Mouse (Mus musculus): ENCODE data around the gene Arhgap27. TPM values are rescaled to one million over a fixed set of nuclear protein-coding genes. Genes with fewer than 3 reads are reported as not detected.
"Not testable (repeated sequence)": the region's sequence is repeated elsewhere in the genome, so short reads cannot be mapped to it uniquely, and the experiment has no call there.

Gene Arhgap27
- 10 to 100 TPM; 11.9 to 15.1 TPM for total RNA-seq (2021)
- long read RNA-seq, experiment 1, full-length matches to known transcripts = 1 of 11 reads
- long read RNA-seq, experiment 1, partial matches to known transcripts = 7 of 11 reads
- long read RNA-seq, experiment 1, other reads (novel, unspliced or antisense) = 3 of 11 reads
- long read RNA-seq, experiment 2, partial matches to known transcripts = 4 of 6 reads
- long read RNA-seq, experiment 2, other reads (novel, unspliced or antisense) = 2 of 6 reads

- DNase-seq (ENCODE audit: low spot score in 2 of 2) = peak in 1 of 2 experiments; percentile 37
Observed at GRCm38 (mm10) chr11:103363214-103364148, at the start of gene Arhgap27. Arhgap27 (minus strand) TSS chr11:103363692.

GRCm38 (mm10) chr11:103412950-103413423 lies 49.5 kb upstream of the Arhgap27 start:
- no peak for DNase-seq (ENCODE audit: low spot score in 2 of 2)

- peak; percentile 96 to 97 for DNase-seq (ENCODE audit: low spot score in 2 of 2)
Observed at GRCm38 (mm10) chr11:103411981-103412949, 48.8 kb upstream of the Arhgap27 start, which contains the start of gene Plekhm1. Plekhm1 (minus strand) TSS chr11:103412687.

- DNase-seq (ENCODE audit: low spot score in 2 of 2) = no peak
Observed at GRCm38 (mm10) chr11:103411301-103411700, 47.8 kb upstream of the Arhgap27 start.

- no peak for DNase-seq (ENCODE audit: low spot score in 2 of 2)
Observed at GRCm38 (mm10) chr11:103408880-103409279, 45.4 kb upstream of the Arhgap27 start.

- not testable (repeated sequence) for DNase-seq (ENCODE audit: low spot score in 2 of 2)
Observed at GRCm38 (mm10) chr11:103407136-103407535, 43.6 kb upstream of the Arhgap27 start.

GRCm38 (mm10) chr11:103406551-103406950 lies 43.1 kb upstream of the Arhgap27 start:
- no peak for DNase-seq (ENCODE audit: low spot score in 2 of 2)

GRCm38 (mm10) chr11:103405814-103406213 lies 42.3 kb upstream of the Arhgap27 start:
- no peak for DNase-seq (ENCODE audit: low spot score in 2 of 2)

GRCm38 (mm10) chr11:103404618-103405017 lies 41.1 kb upstream of the Arhgap27 start:
- no peak for DNase-seq (ENCODE audit: low spot score in 2 of 2)

- DNase-seq (ENCODE audit: low spot score in 2 of 2) = no peak
Observed at GRCm38 (mm10) chr11:103403776-103404175, 40.3 kb upstream of the Arhgap27 start.

- peak in 1 of 2 experiments; percentile 54 for DNase-seq (ENCODE audit: low spot score in 2 of 2)
Observed at GRCm38 (mm10) chr11:103402738-103403137, 39.2 kb upstream of the Arhgap27 start.

GRCm38 (mm10) chr11:103402198-103402597 lies 38.7 kb upstream of the Arhgap27 start:
- peak; percentile 43 to 47 for DNase-seq (ENCODE audit: low spot score in 2 of 2)

- no peak for DNase-seq (ENCODE audit: low spot score in 2 of 2)
Observed at GRCm38 (mm10) chr11:103399986-103400385, 36.5 kb upstream of the Arhgap27 start.

GRCm38 (mm10) chr11:103399050-103399449 lies 35.6 kb upstream of the Arhgap27 start:
- DNase-seq (ENCODE audit: low spot score in 2 of 2) = no peak

- DNase-seq (ENCODE audit: low spot score in 2 of 2) = no peak
Observed at GRCm38 (mm10) chr11:103396682-103397081, 33.2 kb upstream of the Arhgap27 start.

GRCm38 (mm10) chr11:103396236-103396635 lies 32.7 kb upstream of the Arhgap27 start:
- DNase-seq (ENCODE audit: low spot score in 2 of 2) = no peak

- DNase-seq (ENCODE audit: low spot score in 2 of 2) = no peak
Observed at GRCm38 (mm10) chr11:103394604-103395003, 31.1 kb upstream of the Arhgap27 start.

- DNase-seq (ENCODE audit: low spot score in 2 of 2) = no peak
Observed at GRCm38 (mm10) chr11:103394025-103394424, 30.5 kb upstream of the Arhgap27 start.

- DNase-seq (ENCODE audit: low spot score in 2 of 2) = no peak
Observed at GRCm38 (mm10) chr11:103387870-103388526, 24.5 kb upstream of the Arhgap27 start.

GRCm38 (mm10) chr11:103386827-103387226 lies 23.3 kb upstream of the Arhgap27 start:
- DNase-seq (ENCODE audit: low spot score in 2 of 2) = no peak
